Mouse (Mus musculus) heart, embryonic 11.5 days (tissue): ENCODE results near the gene Pdgfc. TPM values are rescaled to one million over a fixed set of nuclear protein-coding genes. Genes with fewer than 3 reads are reported as not detected.
"Not testable (repeated sequence)": the region's sequence is repeated elsewhere in the genome, so short reads cannot be mapped to it uniquely, and the experiment has no call there.

Experiments
- ATAC-seq: fragments of 200-750 bp; cut with Nextera tagmentation; replicated peaks from 2 replicates; pipeline ENCODE4 v1.8.0; 2017; ENCODE audit warnings: moderate library complexity; ENCODE audit not compliant: insufficient number of reproducible peaks, low FRiP score, low TSS enrichment
- H3K27ac ChIP-seq: fragments of 300-500 bp; sonication (generic); 2 replicates; pipeline ENCODE4 v1.5.1; 2014; ENCODE audit warnings: mild to moderate bottlenecking, low read depth, low read length
- H3K27me3 ChIP-seq: fragments of 300-500 bp; sonication (generic); 2 replicates; pipeline ENCODE4 v1.6.1; 2014; ENCODE audit warnings: mild to moderate bottlenecking, low read length, mixed read lengths; ENCODE audit not compliant: control insufficient read depth, insufficient read depth
- H3K36me3 ChIP-seq: fragments of 300-500 bp; sonication (generic); 2 replicates; pipeline ENCODE4 v1.6.1; 2014; ENCODE audit warnings: mild to moderate bottlenecking, low read length, moderate library complexity, mixed read lengths; ENCODE audit not compliant: control insufficient read depth, insufficient read depth
- H3K4me1 ChIP-seq: fragments of 300-500 bp; sonication (generic); 2 replicates; pipeline ENCODE4 v1.6.1; 2014; ENCODE audit warnings: low read length; ENCODE audit not compliant: control insufficient read depth, insufficient read depth
- H3K4me2 ChIP-seq: fragments of 300-500 bp; sonication (generic); 2 replicates; pipeline ENCODE4 v1.6.1; 2014; ENCODE audit warnings: mild to moderate bottlenecking, moderate library complexity
- H3K4me3 ChIP-seq: fragments of 300-500 bp; sonication (generic); 2 replicates; pipeline ENCODE4 v1.5.1; 2014; ENCODE audit warnings: low read depth, low read length
- H3K9ac ChIP-seq: fragments of 300-500 bp; sonication (generic); 2 replicates; pipeline ENCODE4 v1.6.1; 2014; ENCODE audit warnings: mild to moderate bottlenecking, low read depth, low read length, moderate library complexity
- H3K9me3 ChIP-seq: fragments of 300-500 bp; sonication (generic); replicated peaks from 2 replicates; pipeline ENCODE4 v1.6.1; 2016; ENCODE audit warnings: low read length; ENCODE audit not compliant: control insufficient read depth
- WGBS: fragments of 180-500 bp; shearing (Covaris S2); extraction: QIAGEN DNeasy Blood & Tissue Kit; methylation state at CpG from one replicate; pipeline ENCODE4 v1.1.7; 2014; ENCODE audit not compliant: insufficient replicate concordance; 5-methylcytosine and 5-hydroxymethylcytosine counted together
- polyA plus RNA-seq: library from polyadenylated mRNA; unstranded; fragments of >200 nt; fragmentation: Nextera tagmentation; extraction: Ambion mirVana; gene quantifications from 2 replicates; pipeline ENCODE4 v1.2.1, GENCODE M21; 2014

The Pdgfc gene
- polyA plus RNA-seq, 1 experiment from 2014 or later: 12.0 TPM

GRCm38 (mm10) chr3:81120664-81121063, 84.4 kb downstream of the Pdgfc start:
- Histone ChIP-seq H3K9me3 (no peaks in the 10 kb centered on the region), H3K9ac (no peak overlapping the region)
- 67% methylated on average over 1 of the region's 1 CpGs for WGBS

GRCm38 (mm10) chr3:81121731-81122130, 85.5 kb downstream of the Pdgfc start:
- no peaks in the 10 kb centered on the region for H3K9me3 ChIP-seq
- 0 out of 2 replicates have a peak, but pooled peaks cover 2% of the 10 kb centered on the region for H3K4me1 ChIP-seq
- H3K36me3 ChIP-seq: no peaks in the 10 kb centered on the region
- ATAC-seq: no peak
- H3K27me3 ChIP-seq: no peaks in the 10 kb centered on the region
- no peak overlapping the region for H3K9ac ChIP-seq
- no peak overlapping the region for H3K4me2 ChIP-seq
- WGBS: 83% methylated on average over 1 of the region's 1 CpGs
- H3K27ac ChIP-seq: no peak overlapping the region
- no peak overlapping the region for H3K4me3 ChIP-seq

More at GRCm38 (mm10) chr3:81120664-81121063, 84.4 kb downstream of the Pdgfc start:
- H3K4me3 ChIP-seq: no peak overlapping the region
- no peaks in the 10 kb centered on the region for H3K27me3 ChIP-seq
- no peaks in the 10 kb centered on the region for H3K4me1 ChIP-seq
- no peak overlapping the region for H3K4me2 ChIP-seq
- no peaks in the 10 kb centered on the region for H3K36me3 ChIP-seq
- ATAC-seq: no peak
- no peak overlapping the region for H3K27ac ChIP-seq

GRCm38 (mm10) chr3:81123461-81123860, 87.2 kb downstream of the Pdgfc start:
- no peaks in the 10 kb centered on the region for H3K9me3 ChIP-seq
- H3K27me3 ChIP-seq: no peaks in the 10 kb centered on the region
- WGBS: 77% methylated on average over 3 of the region's 3 CpGs
- H3K4me1 ChIP-seq: 0 out of 2 replicates have a peak, but pooled peaks cover 5% of the 10 kb centered on the region
- H3K4me3 ChIP-seq: no peak overlapping the region
- H3K9ac ChIP-seq: no peak overlapping the region
- no peak overlapping the region for H3K27ac ChIP-seq
- ATAC-seq: no peak
- H3K4me2 ChIP-seq: no peak overlapping the region
- H3K36me3 ChIP-seq: no peaks in the 10 kb centered on the region

DNA sequence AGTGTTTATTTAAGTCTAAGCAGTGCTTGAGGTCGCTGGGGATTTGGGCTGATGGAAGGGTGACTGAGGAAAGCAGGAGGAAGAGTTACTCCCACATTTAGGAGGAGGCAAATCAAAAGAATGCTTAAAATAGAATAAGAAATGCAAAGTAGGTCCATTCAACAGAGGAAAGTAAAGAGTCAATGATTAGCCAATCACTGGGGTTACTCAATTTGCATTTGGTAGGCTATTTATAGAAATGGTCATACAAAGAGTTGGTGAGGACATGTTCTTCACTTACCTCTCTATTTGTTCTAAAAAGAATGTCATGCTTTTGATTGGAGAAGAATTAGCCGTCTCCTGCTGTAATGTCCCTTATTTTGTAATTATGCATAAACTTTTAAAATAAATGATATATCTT, 90.8 kb downstream of the Pdgfc start:
- Histone ChIP-seq H3K4me2 (no peak overlapping the region), H3K27ac (no peak overlapping the region), H3K9me3 (no peaks in the 10 kb centered on the region), H3K27me3 (no peaks in the 10 kb centered on the region), H3K9ac (no peak overlapping the region), H3K4me3 (no peak overlapping the region), H3K36me3 (no peaks in the 10 kb centered on the region), H3K4me1 (0 out of 2 replicates have a peak, but pooled peaks cover 5% of the 10 kb centered on the region)
- 42% methylated on average over 2 of the region's 2 CpGs for WGBS
- no peak for ATAC-seq

GRCm38 (mm10) chr3:81136985-81137384, 100.8 kb downstream of the Pdgfc start:
- H3K27me3 ChIP-seq: no peaks in the 10 kb centered on the region
- H3K36me3 ChIP-seq: no peaks in the 10 kb centered on the region
- no peak for ATAC-seq
- 81% methylated on average over 3 of the region's 3 CpGs for WGBS
- H3K4me1 ChIP-seq: no peaks in the 10 kb centered on the region
- no peak overlapping the region for H3K4me3 ChIP-seq
- H3K9ac ChIP-seq: no peak overlapping the region
- H3K9me3 ChIP-seq: no peaks in the 10 kb centered on the region
- no peak overlapping the region for H3K27ac ChIP-seq
- H3K4me2 ChIP-seq: no peak overlapping the region

DNA sequence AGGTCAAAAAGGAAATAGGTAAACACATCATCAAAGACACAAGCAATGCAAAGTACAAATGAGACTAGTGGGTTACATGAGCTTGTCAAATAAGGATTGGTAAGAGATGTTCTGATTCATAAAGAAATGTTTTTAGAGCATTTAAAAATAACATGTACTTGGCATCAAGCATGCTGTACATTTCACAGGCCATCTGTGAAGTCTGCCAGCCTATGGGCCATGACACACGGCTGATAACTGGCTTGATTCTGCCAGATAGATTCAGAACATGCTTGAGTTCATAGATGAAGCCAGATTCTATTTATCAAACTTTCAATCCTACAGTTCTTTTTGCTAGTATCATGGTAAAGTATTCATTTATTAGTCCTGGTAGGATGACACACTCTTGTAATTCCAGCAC, 101.8 kb downstream of the Pdgfc start:
- not testable (repeated sequence) for ATAC-seq, H3K27ac ChIP-seq
- WGBS: 75% methylated on average over 1 of the region's 1 CpGs

DNA sequence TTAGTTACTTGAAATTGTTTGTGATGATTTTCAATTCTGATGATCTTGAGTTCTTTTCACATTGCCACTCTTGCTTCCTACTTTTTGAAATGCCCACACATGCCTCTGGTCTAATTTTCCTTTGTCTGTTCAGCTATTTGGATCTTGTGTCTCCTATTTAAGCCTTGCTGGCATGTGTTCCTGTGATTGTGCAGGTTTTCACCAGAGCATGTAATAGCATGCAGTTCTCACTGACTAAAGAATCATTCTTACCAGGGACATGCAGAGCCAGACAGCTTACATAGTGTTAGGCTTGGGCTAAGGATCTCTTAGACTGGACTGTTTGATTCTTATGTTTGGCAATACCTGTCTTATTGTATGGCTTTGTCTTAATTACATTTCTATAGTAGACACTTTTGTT, 107.5 kb downstream of the Pdgfc start:
- Histone ChIP-seq H3K27me3 (no peaks in the 10 kb centered on the region), H3K4me1 (no peaks in the 10 kb centered on the region)
- no peak for ATAC-seq

More for the DNA sequence above, 101.8 kb downstream of the Pdgfc start:
- H3K4me1 ChIP-seq, H3K9me3 ChIP-seq, H3K4me2 ChIP-seq, H3K27me3 ChIP-seq, H3K36me3 ChIP-seq, H3K9ac ChIP-seq, H3K4me3 ChIP-seq: not testable (repeated sequence)

GRCm38 (mm10) chr3:81149109-81149521, 112.9 kb downstream of the Pdgfc start:
- H3K4me3 ChIP-seq: no peak overlapping the region
- no peaks in the 10 kb centered on the region for H3K9me3 ChIP-seq
- no peaks in the 10 kb centered on the region for H3K27me3 ChIP-seq
- H3K27ac ChIP-seq: no peak overlapping the region
- 57% methylated on average over 3 of the region's 3 CpGs for WGBS
- no peak overlapping the region for H3K9ac ChIP-seq
- H3K4me1 ChIP-seq: no peaks in the 10 kb centered on the region
- no peak for ATAC-seq
- H3K4me2 ChIP-seq: no peak overlapping the region
- no peaks in the 10 kb centered on the region for H3K36me3 ChIP-seq

More for the DNA sequence above, 107.5 kb downstream of the Pdgfc start:
- Histone ChIP-seq H3K4me3 (no peak overlapping the region), H3K36me3 (no peaks in the 10 kb centered on the region), H3K27ac (no peak overlapping the region), H3K4me2 (no peak overlapping the region), H3K9ac (no peak overlapping the region), H3K9me3 (no peaks in the 10 kb centered on the region)

DNA sequence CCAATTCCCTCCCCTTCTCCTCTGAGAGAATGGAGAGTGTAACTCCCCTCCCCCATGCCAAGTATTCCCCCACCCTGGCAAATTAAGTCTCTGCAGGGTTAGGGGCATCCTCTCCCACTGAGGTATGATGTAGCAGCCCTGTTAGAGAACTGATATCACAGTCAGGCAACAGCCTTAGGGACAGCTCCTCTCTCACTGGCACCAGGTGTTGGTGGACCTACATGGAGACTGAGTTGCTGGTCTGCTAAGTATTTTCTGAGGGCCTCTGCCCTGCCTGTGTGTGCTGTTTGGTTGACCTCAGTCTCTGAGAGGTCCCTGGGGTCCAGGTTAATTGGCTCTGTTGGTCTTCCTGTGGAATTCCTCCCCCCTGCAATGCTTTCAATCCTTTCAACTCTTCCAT, 114.0 kb downstream of the Pdgfc start:
- no peak for ATAC-seq
- H3K9ac ChIP-seq: no peak overlapping the region
- no peaks in the 10 kb centered on the region for H3K4me1 ChIP-seq
- H3K27me3 ChIP-seq: no peaks in the 10 kb centered on the region
- no peak overlapping the region for H3K4me3 ChIP-seq
- no peaks in the 10 kb centered on the region for H3K9me3 ChIP-seq
- no peaks in the 10 kb centered on the region for H3K36me3 ChIP-seq
- no peak overlapping the region for H3K4me2 ChIP-seq
- H3K27ac ChIP-seq: no peak overlapping the region
